Mouse (Mus musculus) hindbrain, embryonic 13.5 days (tissue): ENCODE results near the gene Naa50. TPM values are rescaled to one million over a fixed set of nuclear protein-coding genes. Genes with fewer than 3 reads are reported as not detected.
A peak's percentile ranks its signal among the peaks of the same experiment; 100 is the strongest.

Source experiments
- ATAC-seq: fragments of 200-750 bp; cut with Nextera tagmentation; 2 replicates; pipeline ENCODE4 v1.8.0; 2017; ENCODE audit warnings: moderate TSS enrichment; ENCODE audit not compliant: low FRiP score
- H3K27ac ChIP-seq: fragments of 300-500 bp; sonication (generic); 2 replicates; pipeline ENCODE4 v1.5.1; 2015; ENCODE audit warnings: inconsistent platforms, mild to moderate bottlenecking, moderate library complexity
- H3K27me3 ChIP-seq: fragments of 300-500 bp; sonication (generic); 2 replicates; pipeline ENCODE4 v1.6.1; 2015; ENCODE audit warnings: mild to moderate bottlenecking, inconsistent platforms
- H3K36me3 ChIP-seq: fragments of 300-500 bp; sonication (generic); 2 replicates; pipeline ENCODE4 v1.6.1; 2015; ENCODE audit warnings: mild to moderate bottlenecking, inconsistent platforms
- H3K4me1 ChIP-seq: fragments of 300-500 bp; sonication (generic); replicated peaks from 2 replicates; pipeline ENCODE4 v1.6.1; 2015; ENCODE audit warnings: inconsistent platforms
- H3K4me2 ChIP-seq: fragments of 300-500 bp; sonication (generic); 2 replicates; pipeline ENCODE4 v1.6.1; 2015; ENCODE audit warnings: inconsistent platforms, mild to moderate bottlenecking, moderate library complexity
- H3K4me3 ChIP-seq: fragments of 300-500 bp; sonication (generic); 2 replicates; pipeline ENCODE4 v1.5.1; 2015; ENCODE audit warnings: mild to moderate bottlenecking, inconsistent platforms
- H3K9ac ChIP-seq: fragments of 300-500 bp; sonication (generic); 2 replicates; pipeline ENCODE4 v1.6.1; 2015; ENCODE audit warnings: mild to moderate bottlenecking, inconsistent platforms
- H3K9me3 ChIP-seq: fragments of 300-500 bp; sonication (generic); 2 replicates; pipeline ENCODE4 v1.6.1; 2016; ENCODE audit warnings: inconsistent platforms
- WGBS: fragments of 180-500 bp; shearing (Covaris S2); methylation state at CpG from one replicate; pipeline ENCODE4 v1.1.7; 2015; 5-methylcytosine and 5-hydroxymethylcytosine counted together
- polyA plus RNA-seq: library from polyadenylated mRNA; unstranded; fragments of >200 nt; fragmentation: Nextera tagmentation; extraction: Ambion mirVana; gene quantifications from 2 replicates; pipeline ENCODE4 v1.2.1, GENCODE M21; 2015

Naa50 gene
- 60.6 and 65.8 TPM in 2 replicates for polyA plus RNA-seq

DNA sequence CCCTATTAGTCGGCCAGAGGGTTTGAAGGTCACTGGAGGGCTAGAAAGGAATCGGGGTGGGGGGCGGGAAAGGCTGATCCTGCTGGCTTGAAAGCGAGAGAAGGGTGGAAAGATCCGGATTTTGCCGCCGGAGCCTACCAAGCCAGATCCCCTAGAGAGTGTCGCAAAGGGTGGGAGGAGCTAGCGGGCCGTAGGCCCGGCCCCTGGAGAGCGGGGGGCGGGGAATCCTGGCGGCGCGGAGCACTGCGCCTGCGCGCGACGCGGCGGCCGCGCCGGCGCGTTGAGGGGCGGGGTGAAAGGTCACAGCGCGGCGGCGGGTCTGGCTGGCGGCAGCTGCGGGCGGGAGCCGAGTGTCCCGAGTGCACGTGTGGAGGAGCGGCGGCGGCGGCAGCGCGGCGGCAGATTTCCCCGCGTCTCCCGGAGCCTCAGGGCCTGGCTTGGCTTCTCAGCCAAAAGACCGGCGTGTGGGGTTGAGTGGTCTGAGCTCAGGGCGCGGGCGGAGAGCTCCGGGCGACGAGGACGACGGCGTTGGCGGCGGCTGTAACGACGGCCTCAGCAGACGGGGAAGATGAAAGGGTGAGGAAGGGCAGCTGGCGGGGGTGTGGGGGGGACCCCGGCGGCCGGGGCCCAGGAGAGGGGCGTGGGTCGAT is at the start of gene Naa50, which contains the start of gene Atp6v1a:
Naa50 (plus strand) TSS at position 295 of the 650 bp plus-strand sequence.
Atp6v1a (minus strand) TSS at position 170 of the 650 bp plus-strand sequence.
- H3K27me3 ChIP-seq, result no peaks in the 10 kb centered on the region
- peak within 1 kb of the TSS; percentile 97 for H3K9ac ChIP-seq
- peak; percentile 89 for ATAC-seq
- under 1% methylated on average over 67 of the region's 71 CpGs for WGBS
- peak within 1 kb of the TSS; percentile 96 for H3K4me3 ChIP-seq
- H3K9me3 ChIP-seq, result no peaks in the 10 kb centered on the region
- peaks cover 22% of the 10 kb centered on the region for H3K4me1 ChIP-seq
- peak within 1 kb of the TSS; percentile 96 for H3K27ac ChIP-seq
- H3K36me3 ChIP-seq, result no peaks in the 10 kb centered on the region
- H3K4me2 ChIP-seq, result peak within 1 kb of the TSS; percentile 94

DNA sequence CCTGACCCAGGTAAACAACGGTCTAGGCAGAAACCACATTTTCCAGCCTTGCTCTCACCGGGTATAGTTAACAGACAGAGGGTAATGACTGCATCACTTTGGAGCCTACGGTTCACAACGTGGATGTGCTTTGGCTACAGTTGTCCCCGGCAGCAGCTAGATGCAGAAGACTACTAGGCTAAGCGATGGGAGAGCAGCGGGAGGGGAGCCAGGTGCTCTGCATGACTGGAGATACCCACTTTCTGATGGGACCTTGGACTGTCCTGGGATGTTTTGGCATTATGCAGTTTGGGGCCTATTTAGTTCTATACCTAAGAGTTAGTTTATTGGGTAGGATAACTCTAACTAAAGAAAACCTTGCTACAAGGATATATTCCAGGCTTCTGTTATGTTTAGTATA is 40.3 kb upstream of the Naa50 start:
- ATAC-seq, result no peak
- Histone ChIP-seq H3K9ac (no peak overlapping the region), H3K27me3 (no peaks in the 10 kb centered on the region), H3K4me2 (no peak overlapping the region), H3K27ac (no peak overlapping the region), H3K4me3 (no peak overlapping the region), H3K36me3 (peaks cover 87% of the 10 kb centered on the region), H3K9me3 (no peaks in the 10 kb centered on the region), H3K4me1 (no peaks in the 10 kb centered on the region)
- WGBS, result 95% methylated on average over 7 of the region's 7 CpGs

DNA sequence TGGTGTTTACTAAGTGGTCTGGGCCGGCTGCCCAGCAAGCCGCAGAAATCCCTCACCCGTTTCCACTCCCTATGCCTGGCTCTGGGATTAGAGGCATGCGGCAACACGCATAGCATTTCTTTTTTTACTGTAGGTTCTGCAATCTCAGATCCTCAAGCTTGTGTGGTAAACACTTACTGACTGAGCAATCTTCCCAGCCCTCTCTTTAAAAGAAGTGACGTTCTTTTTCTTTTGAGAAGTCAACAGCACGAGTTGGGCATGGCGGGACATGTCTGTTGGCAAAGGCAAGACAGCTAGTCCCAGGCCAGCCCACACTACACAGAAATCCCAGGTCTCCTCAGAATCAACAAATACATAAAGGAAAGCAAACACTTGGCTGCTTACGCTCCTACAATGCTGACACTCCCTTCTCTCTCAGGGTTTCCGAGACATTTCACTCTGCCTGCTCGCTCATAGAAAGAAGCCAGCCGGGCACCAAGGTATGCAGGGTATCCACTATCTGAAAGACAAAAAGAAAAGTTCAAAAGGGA is 38.4 kb upstream of the Naa50 start:
- Histone ChIP-seq H3K36me3 (peaks cover 80% of the 10 kb centered on the region), H3K4me1 (no peaks in the 10 kb centered on the region), H3K27ac (no peak overlapping the region), H3K9ac (no peak overlapping the region), H3K27me3 (no peaks in the 10 kb centered on the region), H3K4me3 (no peak overlapping the region), H3K9me3 (no peaks in the 10 kb centered on the region), H3K4me2 (no peak overlapping the region)
- WGBS, result 93% methylated on average over 12 of the region's 12 CpGs
- ATAC-seq, result no peak

DNA sequence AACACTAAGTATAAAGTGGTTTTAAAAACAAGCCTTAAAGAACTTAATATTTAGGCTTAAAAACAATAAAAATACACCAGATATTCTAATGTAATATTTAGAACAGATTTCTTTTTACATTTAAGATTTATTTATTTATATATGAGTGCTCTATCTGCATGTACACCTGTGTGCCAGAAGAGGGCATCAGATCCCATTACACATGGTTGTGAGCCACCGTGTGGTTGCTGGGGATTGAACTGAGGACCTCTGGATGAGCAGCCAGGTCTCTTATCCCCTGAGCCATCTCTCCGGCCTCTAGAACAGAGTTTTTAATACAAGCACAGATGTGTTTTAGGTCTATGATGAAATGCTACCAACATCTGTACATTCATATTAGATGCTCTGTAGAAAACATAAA is 36.7 kb upstream of the Naa50 start:
- 93% methylated on average over 2 of the region's 2 CpGs for WGBS
- ATAC-seq, result no peak
- H3K4me2 ChIP-seq, result no peak overlapping the region
- no peaks in the 10 kb centered on the region for H3K4me1 ChIP-seq
- H3K27ac ChIP-seq, result no peak overlapping the region
- H3K4me3 ChIP-seq, result no peak overlapping the region
- H3K36me3 ChIP-seq, result peaks cover 82% of the 10 kb centered on the region
- no peaks in the 10 kb centered on the region for H3K9me3 ChIP-seq
- H3K27me3 ChIP-seq, result no peaks in the 10 kb centered on the region
- no peak overlapping the region for H3K9ac ChIP-seq

DNA sequence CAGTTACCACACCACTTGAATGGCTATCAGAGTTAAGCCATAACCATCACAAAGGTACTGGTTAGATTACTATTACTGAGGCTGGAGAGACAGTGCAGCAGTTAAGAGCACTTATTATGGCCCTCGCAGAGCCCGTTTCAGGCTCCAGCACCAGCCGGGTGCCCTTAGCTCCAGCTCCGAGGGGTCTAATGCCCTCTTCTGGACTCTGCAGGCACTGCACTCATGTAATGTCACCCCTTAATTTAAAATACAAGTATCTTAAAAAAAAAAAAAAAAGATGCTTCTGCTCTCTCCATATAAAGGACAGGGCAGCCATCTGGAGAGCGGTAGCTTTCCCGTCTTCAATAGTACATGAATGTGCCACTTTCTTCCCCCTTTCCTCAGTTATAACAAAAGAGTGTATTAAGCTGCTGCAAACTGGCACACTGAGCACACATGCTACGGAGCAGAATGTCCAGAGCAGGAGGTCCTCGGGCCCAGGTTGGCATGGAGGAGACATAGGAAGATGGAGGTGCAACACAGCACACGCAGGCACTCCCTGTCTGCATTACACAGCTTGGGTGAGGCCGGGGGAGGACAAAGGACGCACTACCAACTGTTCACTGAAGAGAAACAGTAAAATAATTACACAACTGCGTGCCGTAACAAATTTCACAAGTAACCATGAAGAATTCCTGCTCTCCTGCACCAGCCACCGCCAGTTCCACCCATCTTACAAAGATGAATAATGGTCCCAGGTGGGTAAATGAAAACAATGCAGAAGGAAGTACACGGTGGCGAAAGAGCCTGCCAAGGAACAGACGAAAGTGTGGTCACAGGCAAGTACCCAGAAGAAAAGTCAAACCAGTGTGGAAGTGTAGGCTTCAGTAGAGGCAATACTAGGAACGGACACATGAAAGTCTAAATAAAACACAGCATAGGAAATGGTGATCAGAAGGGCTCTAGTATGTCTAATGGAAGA is 35.5 kb upstream of the Naa50 start:
- H3K27ac ChIP-seq, result no peak overlapping the region
- WGBS, result 92% methylated on average over 18 of the region's 18 CpGs
- no peak for ATAC-seq

DNA sequence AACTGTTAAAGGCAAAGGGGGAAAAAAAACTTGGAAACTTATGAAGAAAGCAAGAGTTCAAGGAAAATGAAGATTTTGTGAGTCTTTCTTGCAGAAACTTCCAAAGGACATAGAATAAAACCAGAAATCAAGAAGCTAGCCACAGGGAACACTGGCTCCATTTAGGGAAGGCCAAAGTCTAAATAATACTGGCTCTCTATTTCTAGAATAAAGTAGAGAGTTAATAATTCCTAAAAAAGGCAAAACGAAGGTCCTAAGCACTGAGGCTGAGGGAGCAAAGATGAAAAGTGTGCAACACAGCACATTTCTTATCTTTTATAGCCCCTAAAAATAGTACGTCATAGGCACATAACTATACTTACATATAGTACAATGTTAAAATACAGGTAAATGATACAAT is 34.4 kb upstream of the Naa50 start:
- H3K27me3 ChIP-seq, result no peaks in the 10 kb centered on the region
- no peak for ATAC-seq
- H3K4me3 ChIP-seq, result no peak overlapping the region
- H3K27ac ChIP-seq, result no peak overlapping the region
- no peaks in the 10 kb centered on the region for H3K4me1 ChIP-seq
- no peaks in the 10 kb centered on the region for H3K9me3 ChIP-seq
- no peak overlapping the region for H3K9ac ChIP-seq
- no peak overlapping the region for H3K4me2 ChIP-seq
- WGBS, result 92% methylated on average over 2 of the region's 2 CpGs
- peaks cover 83% of the 10 kb centered on the region for H3K36me3 ChIP-seq

More for the DNA sequence above, 35.5 kb upstream of the Naa50 start:
- Histone ChIP-seq H3K4me3 (no peak overlapping the region), H3K9me3 (no peaks in the 10 kb centered on the region), H3K36me3 (peaks cover 82% of the 10 kb centered on the region), H3K4me1 (no peaks in the 10 kb centered on the region), H3K9ac (no peak overlapping the region), H3K4me2 (no peak overlapping the region), H3K27me3 (no peaks in the 10 kb centered on the region)

DNA sequence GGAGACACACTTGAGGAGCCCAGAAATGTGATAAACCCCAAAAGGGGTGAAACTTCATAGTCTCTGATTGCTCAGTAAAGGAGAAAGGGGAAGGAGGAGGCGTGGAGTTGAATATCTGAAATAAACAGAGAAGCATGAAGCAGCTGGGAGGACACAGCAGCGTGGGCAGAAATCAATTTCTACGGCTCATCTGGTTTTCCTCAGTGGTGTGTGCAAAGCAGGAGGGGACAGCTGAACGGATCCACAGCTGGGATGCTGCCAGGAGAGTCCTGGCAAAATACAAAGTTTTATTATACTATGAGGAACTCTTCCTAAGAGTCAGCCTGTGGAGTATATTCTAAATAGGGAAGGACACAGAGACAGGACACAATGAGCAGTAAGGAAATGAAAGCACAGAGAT is 30.6 kb upstream of the Naa50 start:
- no peak overlapping the region for H3K9ac ChIP-seq
- 78% methylated on average over 4 of the region's 4 CpGs for WGBS
- no peaks in the 10 kb centered on the region for H3K4me1 ChIP-seq
- H3K4me3 ChIP-seq, result no peak overlapping the region
- H3K4me2 ChIP-seq, result no peak overlapping the region
- H3K27ac ChIP-seq, result no peak overlapping the region
- no peaks in the 10 kb centered on the region for H3K27me3 ChIP-seq
- peaks cover 68% of the 10 kb centered on the region for H3K36me3 ChIP-seq
- no peaks in the 10 kb centered on the region for H3K9me3 ChIP-seq
- no peak for ATAC-seq

DNA sequence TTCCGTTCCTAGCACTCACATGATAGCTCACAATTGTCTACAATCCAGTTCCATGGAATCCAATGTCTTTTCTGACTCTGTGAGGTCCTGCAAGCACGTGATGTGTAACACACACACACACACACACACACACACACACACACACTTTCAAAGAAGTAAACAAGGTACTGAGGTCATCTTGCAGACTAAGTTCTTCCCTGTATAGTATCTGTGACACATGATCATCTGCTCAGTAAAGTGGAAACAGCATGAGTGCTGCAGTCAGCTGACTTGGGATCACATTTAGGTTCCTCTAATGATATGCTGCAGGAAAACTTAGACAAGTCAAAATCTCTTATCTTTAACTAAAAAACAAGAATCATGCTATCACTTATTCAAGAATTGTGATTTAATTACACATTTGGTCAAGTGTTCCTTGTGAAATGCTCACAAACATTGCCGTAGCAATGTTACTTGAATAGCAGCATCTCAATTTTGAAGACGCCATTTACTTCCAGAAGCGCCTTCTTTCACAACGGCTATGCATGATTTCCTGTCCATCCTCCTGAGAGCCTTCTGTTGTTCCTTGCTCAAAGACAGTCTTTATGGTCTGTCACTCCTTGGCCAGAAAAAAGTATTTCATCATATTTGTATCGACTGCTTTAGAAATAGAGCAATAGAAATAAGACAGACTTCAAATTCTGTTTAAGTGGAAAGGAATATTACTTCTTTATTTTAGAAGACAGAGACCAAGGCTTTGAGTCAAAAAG is 19.7 kb upstream of the Naa50 start:
- Histone ChIP-seq H3K4me3 (no peak overlapping the region), H3K4me1 (no peaks in the 10 kb centered on the region), H3K27me3 (no peaks in the 10 kb centered on the region), H3K9me3 (no peaks in the 10 kb centered on the region), H3K4me2 (no peak overlapping the region), H3K9ac (no peak overlapping the region), H3K36me3 (peaks cover 9% of the 10 kb centered on the region), H3K27ac (no peak overlapping the region)
- WGBS, result 85% methylated on average over 7 of the region's 7 CpGs
- no peak for ATAC-seq

DNA sequence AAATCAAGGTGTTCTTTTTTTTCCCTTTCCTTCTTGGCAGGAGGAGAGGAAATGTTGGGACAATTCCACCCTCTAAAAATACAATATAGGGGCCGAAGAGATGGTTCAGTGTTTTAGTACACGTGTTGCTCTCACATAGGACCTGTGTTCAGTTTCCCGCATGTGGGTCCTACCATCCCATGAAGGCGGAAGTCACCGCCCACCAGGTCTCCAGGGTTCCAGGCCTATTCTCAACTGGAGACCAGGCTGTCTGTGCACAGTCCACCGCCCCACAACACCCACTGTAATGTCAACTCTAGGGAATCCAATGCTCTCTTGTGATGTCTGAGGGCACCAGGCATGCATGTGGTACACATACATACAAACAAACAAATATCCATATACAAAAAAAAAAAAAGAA is 17.5 kb upstream of the Naa50 start:
- WGBS, result 92% methylated on average over 6 of the region's 6 CpGs
- Histone ChIP-seq H3K27me3 (no peaks in the 10 kb centered on the region), H3K9ac (no peak overlapping the region), H3K4me1 (no peaks in the 10 kb centered on the region), H3K27ac (no peak overlapping the region), H3K4me2 (no peak overlapping the region), H3K4me3 (no peak overlapping the region), H3K9me3 (no peaks in the 10 kb centered on the region), H3K36me3 (no peaks in the 10 kb centered on the region; the same call in 1 of the 2 replicates)
- no peak for ATAC-seq

DNA sequence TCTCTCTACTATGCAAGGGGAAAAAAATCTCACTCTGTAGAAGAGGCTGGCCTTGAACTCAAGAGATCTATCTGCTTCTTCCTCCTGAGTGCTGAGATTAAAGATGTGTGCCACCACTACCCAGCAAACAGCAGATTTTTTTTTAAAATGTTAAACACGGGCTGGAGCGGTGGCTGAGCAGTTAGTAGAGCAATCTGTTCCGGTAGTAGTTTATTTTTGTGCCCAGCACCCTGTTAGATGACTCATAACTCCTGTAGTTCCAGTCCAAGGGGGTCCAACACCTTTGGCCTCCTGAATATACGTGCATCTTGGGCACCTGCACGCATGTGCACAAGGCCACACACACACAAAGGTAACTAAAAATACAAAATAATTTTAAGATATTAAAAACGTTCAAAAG is 17.1 kb upstream of the Naa50 start:
- Histone ChIP-seq H3K36me3 (no peaks in the 10 kb centered on the region; the same call in 1 of the 2 replicates), H3K4me3 (no peak overlapping the region), H3K4me2 (no peak overlapping the region), H3K27me3 (no peaks in the 10 kb centered on the region), H3K4me1 (no peaks in the 10 kb centered on the region), H3K9me3 (no peaks in the 10 kb centered on the region), H3K9ac (no peak overlapping the region), H3K27ac (no peak overlapping the region)
- ATAC-seq, result no peak
- WGBS, result 87% methylated on average over 6 of the region's 6 CpGs

DNA sequence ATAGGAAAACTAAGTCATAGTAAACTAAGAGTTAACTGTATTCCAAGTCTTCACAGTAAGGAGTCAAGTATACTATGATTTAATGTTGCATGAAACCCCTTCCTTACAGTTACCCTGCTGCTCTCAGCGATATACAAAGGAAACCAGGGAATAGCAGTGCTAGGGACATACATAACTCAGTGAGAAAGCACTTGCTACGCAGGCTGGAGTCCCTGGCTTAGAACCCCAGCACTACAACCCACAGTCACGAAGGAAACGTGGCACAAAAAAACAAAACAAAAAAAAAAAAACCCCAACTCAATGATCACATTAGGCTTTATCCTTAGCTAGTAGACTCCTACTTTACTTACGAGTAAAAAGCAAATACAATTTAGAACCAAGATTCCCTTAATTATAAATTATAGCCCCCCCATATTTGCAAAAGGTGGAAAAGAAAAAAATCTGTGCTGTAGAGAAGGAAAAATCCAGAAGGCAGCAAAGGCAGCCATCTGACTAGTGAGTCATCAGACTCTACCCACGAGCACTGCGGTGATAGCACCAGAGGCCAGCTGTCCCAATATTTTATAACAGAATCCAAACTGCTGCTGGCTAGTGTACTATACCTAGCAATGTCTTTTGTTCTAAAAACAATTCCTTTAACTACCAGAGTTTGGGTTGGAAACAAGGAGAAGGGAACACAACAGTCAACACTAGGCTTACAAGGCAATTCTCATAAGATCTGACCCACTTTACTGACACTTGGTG is 16.5 kb upstream of the Naa50 start:
- no peak overlapping the region for H3K27ac ChIP-seq
- no peaks in the 10 kb centered on the region for H3K4me1 ChIP-seq
- 83% methylated on average over 7 of the region's 7 CpGs for WGBS
- H3K4me2 ChIP-seq, result no peak overlapping the region
- ATAC-seq, result no peak
- no peaks in the 10 kb centered on the region; the same call in 1 of the 2 replicates for H3K36me3 ChIP-seq
- H3K4me3 ChIP-seq, result no peak overlapping the region
- no peaks in the 10 kb centered on the region for H3K9me3 ChIP-seq
- no peaks in the 10 kb centered on the region for H3K27me3 ChIP-seq
- H3K9ac ChIP-seq, result no peak overlapping the region
